Mouse (Mus musculus) brain, embryonic 14.5 days (tissue): ENCODE measurements at regions not wholly inside any gene's neighbourhood (a gene's known extent, or its start where the extent isn't known, plus 50 kb on each side); places are given as distances from the start of the nearest gene placed in this dataset.

Experiments
- CTCF ChIP-seq: fragments of 200-500 bp; IDR thresholded peaks from 2 replicates; pipeline ENCODE4 v1.5.1; 2012; ENCODE audit warnings: inconsistent platforms, mild to moderate bottlenecking, moderate library complexity, borderline replicate concordance; ENCODE audit not compliant: insufficient read depth, insufficient read length; ENCODE audit errors: extremely low read depth
- POLR2A ChIP-seq: fragments of 200-500 bp; IDR thresholded peaks from 2 replicates; pipeline ENCODE4 v1.6.1; 2012; ENCODE audit warnings: mild to moderate bottlenecking, inconsistent platforms, borderline replicate concordance; ENCODE audit not compliant: poor library complexity, insufficient read depth, insufficient read length, severe bottlenecking; ENCODE audit errors: extremely low read depth

DNA sequence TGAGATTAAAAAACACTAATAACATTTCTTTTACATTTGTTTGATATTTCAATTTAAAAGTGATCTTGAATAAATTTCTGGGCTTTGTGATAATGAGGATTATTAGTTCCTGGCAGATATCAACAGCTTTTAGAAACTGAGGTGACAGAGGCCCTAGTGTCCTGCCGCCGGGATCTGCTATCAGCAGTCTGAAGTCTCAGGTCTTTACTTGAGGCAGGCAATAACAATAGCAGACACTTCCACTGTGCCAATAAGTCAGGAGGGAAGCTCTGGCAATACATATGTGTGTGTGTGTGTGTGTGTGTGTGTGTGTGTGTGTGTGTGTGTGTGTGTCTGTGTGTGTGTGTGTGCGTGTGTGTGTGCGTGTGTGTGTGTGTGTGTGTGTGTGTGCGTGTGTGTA lies 252.1 kb downstream of the Lipi start:
- TF ChIP-seq CTCF, result no peak
- TF ChIP-seq POLR2A, result no peak
